Mouse (Mus musculus) MEL (cell line): ENCODE measurements around the gene Alg9. TPM values are rescaled to one million over a fixed set of nuclear protein-coding genes. Genes with fewer than 3 reads are reported as not detected.

Experiments
- DNase-seq: peaks from one replicate; pipeline ENCODE4 v3.0.0; 2011; ENCODE audit warnings: low read depth, low spot score
- H3K27ac ChIP-seq: 2 replicates; pipeline ENCODE4 v1.5.1; 2012; ENCODE audit warnings: low read depth, mild to moderate bottlenecking, control low read depth, low read length, moderate library complexity; ENCODE audit not compliant: control insufficient read depth
- H3K27me3 ChIP-seq, 2 experiments: fragments of 150-350 bp in 1 of 2; sonication (generic) in 1 of 2; 2 replicates each; pipeline ENCODE4 v1.6.1; 2012; ENCODE audit warnings: low read length in 2 of 2, mild to moderate bottlenecking in 2 of 2, improper control_type of control experiment in 1 of 2, moderate library complexity in 1 of 2; ENCODE audit not compliant: insufficient read depth in 2 of 2, control insufficient read depth in 1 of 2
- H3K36me3 ChIP-seq, 2 experiments: 2 replicates each; pipeline ENCODE4 v1.6.1; 2012 to 2014; ENCODE audit warnings: low read length in 2 of 2, improper control_type of control experiment in 1 of 2, inconsistent platforms in 1 of 2, mild to moderate bottlenecking in 1 of 2; ENCODE audit not compliant: insufficient read depth in 2 of 2, control insufficient read depth in 1 of 2
- H3K4me1 ChIP-seq, 2 experiments: fragments of 150-350 bp in 1 of 2; sonication (generic) in 1 of 2; 2 replicates each; pipeline ENCODE4 v1.6.1; 2012; ENCODE audit warnings: low read length in 2 of 2, improper control_type of control experiment in 1 of 2, mild to moderate bottlenecking in 1 of 2; ENCODE audit not compliant: insufficient read depth in 2 of 2, control insufficient read depth in 1 of 2
- H3K4me3 ChIP-seq, 2 experiments: fragments of 150-350 bp in 1 of 2; sonication (generic) in 1 of 2; 2 replicates each; pipeline ENCODE4 v1.5.1; 2012; ENCODE audit warnings: low read depth in 2 of 2, low read length in 2 of 2, mild to moderate bottlenecking in 2 of 2, moderate library complexity in 2 of 2, control low read depth in 1 of 2, improper control_type of control experiment in 1 of 2; ENCODE audit not compliant: control insufficient read depth in 1 of 2, insufficient read depth in 1 of 2
- H3K79me2 ChIP-seq: 2 replicates; pipeline ENCODE4 v1.6.1; 2012; ENCODE audit warnings: mild to moderate bottlenecking, low read length, moderate library complexity; ENCODE audit not compliant: control insufficient read depth, poor library complexity, insufficient read depth
- H3K9ac ChIP-seq: 2 replicates; pipeline ENCODE4 v1.6.1; 2012; ENCODE audit warnings: low read depth, mild to moderate bottlenecking, control low read depth, low read length, moderate library complexity; ENCODE audit not compliant: control insufficient read depth, poor library complexity, severe bottlenecking
- H3K9me3 ChIP-seq: fragments of 150-350 bp; sonication (generic); replicated peaks from 2 replicates; pipeline ENCODE4 v1.6.1; 2012; ENCODE audit warnings: mild to moderate bottlenecking, low read length, improper control_type of control experiment, moderate library complexity; ENCODE audit not compliant: insufficient read depth
- CHD1 ChIP-seq: IDR thresholded peaks from 2 replicates; pipeline ENCODE4 v1.6.1; 2012; ENCODE audit warnings: low read depth, mild to moderate bottlenecking, inconsistent platforms, low read length, improper control_type of control experiment
- ETS1 ChIP-seq: IDR thresholded peaks from 2 replicates; pipeline ENCODE4 v1.6.1; 2012; ENCODE audit warnings: low read depth, mild to moderate bottlenecking, inconsistent platforms, low read length, improper control_type of control experiment, moderate library complexity
- GATA1 ChIP-seq: IDR thresholded peaks from 2 replicates; pipeline ENCODE4 v1.6.1; 2011; ENCODE audit warnings: low read depth, low read length, improper control_type of control experiment
- JUND ChIP-seq: IDR thresholded peaks from 2 replicates; pipeline ENCODE4 v1.6.1; 2011; ENCODE audit warnings: low read depth, mild to moderate bottlenecking, improper control_type of control experiment, low read length
- MAFK ChIP-seq: IDR thresholded peaks from 2 replicates; pipeline ENCODE4 v1.6.1; 2011; ENCODE audit warnings: low read depth, mild to moderate bottlenecking, low read length, improper control_type of control experiment, borderline replicate concordance
- MAX ChIP-seq: IDR thresholded peaks from 2 replicates; pipeline ENCODE4 v1.6.1; 2011; ENCODE audit warnings: low read length, improper control_type of control experiment
- MAZ ChIP-seq: IDR thresholded peaks from 2 replicates; pipeline ENCODE4 v1.6.1; 2012; ENCODE audit warnings: low read depth, mild to moderate bottlenecking, inconsistent platforms, low read length, improper control_type of control experiment
- MEF2A ChIP-seq: IDR thresholded peaks from 2 replicates; pipeline ENCODE4 v1.6.1; 2014; ENCODE audit warnings: low read depth, mild to moderate bottlenecking, inconsistent platforms, low read length, improper control_type of control experiment; ENCODE audit not compliant: poor library complexity, insufficient replicate concordance, severe bottlenecking; ENCODE audit errors: extremely low read depth
- MYB ChIP-seq: IDR thresholded peaks from 2 replicates; pipeline ENCODE4 v1.6.1; 2011; ENCODE audit warnings: mild to moderate bottlenecking, low read depth, low read length, improper control_type of control experiment
- MYC ChIP-seq: IDR thresholded peaks from 2 replicates; pipeline ENCODE4 v1.6.1; 2011; ENCODE audit warnings: low read depth, mild to moderate bottlenecking, low read length, improper control_type of control experiment, moderate library complexity
- NRF1 ChIP-seq: IDR thresholded peaks from 2 replicates; pipeline ENCODE4 v1.6.1; 2014; ENCODE audit warnings: low read depth, mild to moderate bottlenecking, inconsistent platforms, low read length, improper control_type of control experiment, moderate library complexity; ENCODE audit not compliant: poor library complexity, insufficient read depth, severe bottlenecking
- POLR2A ChIP-seq, 2 experiments: IDR thresholded peaks; 2 replicates each; pipeline ENCODE4 v1.6.1; 2011 to 2012; ENCODE audit warnings: low read length in 2 of 2, mild to moderate bottlenecking in 2 of 2, control low read depth in 1 of 2, improper control_type of control experiment in 1 of 2, low read depth in 1 of 2, moderate library complexity in 1 of 2; ENCODE audit not compliant: control insufficient read depth in 1 of 2, insufficient read depth in 1 of 2, poor library complexity in 1 of 2
- POLR2AphosphoS2 ChIP-seq: IDR thresholded peaks from 2 replicates; pipeline ENCODE4 v1.6.1; 2011; ENCODE audit warnings: low read length, improper control_type of control experiment
- POLR2AphosphoS5 ChIP-seq: IDR thresholded peaks from 2 replicates; pipeline ENCODE4 v1.6.1; 2012; ENCODE audit warnings: low read depth, borderline replicate concordance, mild to moderate bottlenecking, inconsistent platforms, low read length, moderate library complexity, mixed read lengths
- RAD21 ChIP-seq: IDR thresholded peaks from 2 replicates; pipeline ENCODE4 v1.6.1; 2011; ENCODE audit warnings: mild to moderate bottlenecking, low read depth, low read length, improper control_type of control experiment
- RCOR1 ChIP-seq: IDR thresholded peaks from 2 replicates; pipeline ENCODE4 v1.6.1; 2012; ENCODE audit warnings: low read depth, mild to moderate bottlenecking, inconsistent platforms, low read length, improper control_type of control experiment
- SIN3A ChIP-seq: IDR thresholded peaks from 2 replicates; pipeline ENCODE4 v1.6.1; 2012; ENCODE audit warnings: low read length, improper control_type of control experiment, inconsistent platforms
- TAL1 ChIP-seq: IDR thresholded peaks from 2 replicates; pipeline ENCODE4 v1.6.1; 2012; ENCODE audit warnings: mild to moderate bottlenecking, inconsistent platforms, low read length, moderate library complexity, mixed read lengths
- TBP ChIP-seq: IDR thresholded peaks from 2 replicates; pipeline ENCODE4 v1.8.0; 2011; ENCODE audit warnings: low read depth, low read length, improper control_type of control experiment
- UBTF ChIP-seq: IDR thresholded peaks from 2 replicates; pipeline ENCODE4 v1.6.1; 2012; ENCODE audit warnings: low read depth, mild to moderate bottlenecking, inconsistent platforms, low read length, improper control_type of control experiment, moderate library complexity, borderline replicate concordance; ENCODE audit not compliant: insufficient read depth
- USF1 ChIP-seq: IDR thresholded peaks from 2 replicates; pipeline ENCODE4 v1.6.1; 2014; ENCODE audit warnings: low read depth, mild to moderate bottlenecking, inconsistent platforms, low read length, improper control_type of control experiment, moderate library complexity
- USF2 ChIP-seq, 2 experiments: IDR thresholded peaks; 2 replicates each; pipeline ENCODE4 v1.6.1; 2011 to 2012; ENCODE audit warnings: improper control_type of control experiment in 2 of 2, low read length in 2 of 2, borderline replicate concordance in 1 of 2, inconsistent platforms in 1 of 2, low read depth in 1 of 2, mild to moderate bottlenecking in 1 of 2; ENCODE audit not compliant: insufficient read depth in 1 of 2
- ZKSCAN1 ChIP-seq: IDR thresholded peaks from 2 replicates; pipeline ENCODE4 v1.6.1; 2012; ENCODE audit warnings: low read depth, mild to moderate bottlenecking, inconsistent platforms, low read length, improper control_type of control experiment, moderate library complexity
- ZNF384 ChIP-seq: IDR thresholded peaks from 2 replicates; pipeline ENCODE4 v1.6.1; 2012; ENCODE audit warnings: low read depth, mild to moderate bottlenecking, inconsistent platforms, low read length, improper control_type of control experiment
- polyA plus RNA-seq, 2 experiments: library from polyadenylated mRNA; stranded (reverse) in 1 of 2; unstranded in 1 of 2; fragments of >175 nt in 1 of 2; fragments of >200 nt in 1 of 2; gene quantifications; 2 replicates each; pipeline versions ENCODE4 v1.2.1 to v1.2.4; 2012; ENCODE audit warnings: low replicate concordance in 2 of 2, low read depth in 1 of 2; ENCODE audit not compliant: insufficient read length in 2 of 2, insufficient read depth in 1 of 2, missing spikeins in 1 of 2
- total RNA-seq: library from RNA; depleted of rRNA; stranded (reverse); fragments of 300-350 nt; gene quantifications from 2 replicates; pipeline ENCODE4 v1.2.3, GENCODE M21; 2012

Alg9 gene
- total and polyA plus RNA-seq, 3 experiments: 23.3 to 46.7 TPM; not detected in 1

DNA sequence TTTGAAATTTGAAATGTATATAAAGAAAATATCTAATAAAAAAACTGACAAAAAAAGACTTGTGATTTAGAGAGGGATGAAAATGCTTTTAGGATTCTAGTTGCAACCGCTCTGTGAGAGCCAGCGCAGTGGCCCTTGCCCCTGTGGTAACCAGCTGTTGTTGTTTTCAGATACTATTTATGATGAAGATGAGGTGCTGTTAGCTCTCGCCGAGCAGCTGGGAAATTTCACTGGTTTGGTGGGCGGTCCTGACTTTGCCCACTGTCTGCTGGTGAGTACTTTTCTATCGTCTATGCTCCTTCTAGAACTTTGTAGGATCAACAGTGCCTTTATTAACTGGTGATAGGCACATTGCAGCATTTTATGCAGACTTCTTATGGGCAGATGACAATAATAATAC is 83.9 kb downstream of the Alg9 start:
- H3K27ac ChIP-seq: no peak overlapping the region
- H3K79me2 ChIP-seq: peaks cover 26% of the 10 kb centered on the region
- H3K9me3 ChIP-seq: no peaks in the 10 kb centered on the region
- no peak for DNase-seq
- no peak overlapping the region for H3K9ac ChIP-seq
- peaks cover 13 to 19% of the 10 kb centered on the region in 2 experiments for H3K36me3 ChIP-seq
- TF ChIP-seq CHD1 (no peak), ETS1 (no peak), POLR2AphosphoS5 (no peak), MAX (no peak), ZKSCAN1 (no peak), MAFK (no peak), POLR2AphosphoS2 (no peak)
- TF ChIP-seq, all 39 proteins: peak for 0
- H3K27me3 ChIP-seq: no peaks in the 10 kb centered on the region
- peaks cover 8 to 11% of the 10 kb centered on the region in 2 experiments; a peak in 3 of 4 replicates for H3K4me1 ChIP-seq
- no peak overlapping the region for H3K4me3 ChIP-seq

GRCm38 (mm10) chr9:50861119-50861839 is 86.5 kb downstream of the Alg9 start:
- H3K9ac ChIP-seq: no peak overlapping the region
- H3K4me1 ChIP-seq: no peaks in the 10 kb centered on the region; a peak in 1 of 4 replicates
- H3K4me3 ChIP-seq: no peak overlapping the region
- H3K36me3 ChIP-seq: peaks cover 4 to 24% of the 10 kb centered on the region in 2 experiments
- no peaks in the 10 kb centered on the region for H3K27me3 ChIP-seq
- H3K9me3 ChIP-seq: no peaks in the 10 kb centered on the region
- H3K27ac ChIP-seq: no peak overlapping the region
- no peak for TF ChIP-seq JUND
- no peak for TF ChIP-seq SIN3A
- TF ChIP-seq MYB: no peak
- TF ChIP-seq TBP: no peak
- no peak for TF ChIP-seq ZKSCAN1
- no peak for TF ChIP-seq RAD21
- no peak for DNase-seq
- peaks cover 25% of the 10 kb centered on the region for H3K79me2 ChIP-seq

DNA sequence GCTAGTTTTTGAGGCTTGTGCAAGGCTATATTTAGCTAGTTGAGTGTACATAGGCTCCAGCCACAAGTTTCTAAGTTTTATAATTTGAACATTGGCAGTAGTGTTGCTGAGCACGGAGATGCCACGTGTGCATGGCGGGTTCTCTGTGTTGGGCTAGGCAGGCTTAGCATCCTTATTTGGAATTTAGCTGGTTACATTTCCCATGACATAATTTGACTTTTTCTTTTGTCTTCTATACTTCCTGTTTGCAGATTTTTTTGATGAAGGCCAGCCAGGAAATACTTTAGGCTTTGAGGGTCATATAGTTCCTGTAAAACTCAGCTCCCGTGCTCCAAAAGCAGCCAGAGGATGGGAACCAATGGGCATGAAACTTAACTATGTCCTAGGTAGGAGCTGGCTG is 89.0 kb downstream of the Alg9 start:
- TF ChIP-seq MEF2A (no peak), RCOR1 (no peak), UBTF (no peak), TBP (no peak), MYC (no peak), ZKSCAN1 (no peak), USF1 (no peak), POLR2AphosphoS5 (no peak), MYB (no peak), POLR2A (IDR thresholded peaks at IDR 0.05; ENCODE audit: control insufficient read depth in 1 of 2, insufficient read depth in 1 of 2, low read depth in 1 of 2, low read length in 2 of 2, poor library complexity in 1 of 2) (no peak), GATA1 (no peak), TAL1 (no peak), MAZ (no peak), ZNF384 (no peak), NRF1 (no peak), USF2 (IDR thresholded peaks at IDR 0.05; ENCODE audit: borderline replicate concordance in 1 of 2, insufficient read depth in 1 of 2, low read depth in 1 of 2, low read length in 2 of 2) (no peak), SIN3A (no peak)
- no peaks in the 10 kb centered on the region for H3K27me3 ChIP-seq
- peaks cover 6% of the 10 kb centered on the region; the same call in 1 of the 2 replicates for H3K79me2 ChIP-seq
- no peaks in the 10 kb centered on the region for H3K9me3 ChIP-seq
- H3K4me1 ChIP-seq: no peaks in the 10 kb centered on the region
- peaks cover 0 to 35% of the 10 kb centered on the region in 2 experiments; a peak in 2 of 4 replicates for H3K36me3 ChIP-seq
- DNase-seq: no peak
- H3K27ac ChIP-seq: no peak overlapping the region
- H3K9ac ChIP-seq: no peak overlapping the region
- H3K4me3 ChIP-seq: no peak overlapping the region
